Mouse (Mus musculus) cerebral cortex, adult 2 months (tissue): ENCODE results near the gene Tpd52l2.

Experiments
- WGBS: fragments of 180-500 bp; shearing (Covaris S2); methylation state at CpG from one replicate; pipeline ENCODE4 v1.1.7; 2018; 5-methylcytosine and 5-hydroxymethylcytosine counted together

Gene Tpd52l2

GRCm38 (mm10) chr2:181496831-181497547, at the start of gene Tpd52l2:
Gene Tpd52l2, plus strand, starts transcription at chr2:181497142.
- WGBS: under 1% methylated on average over 46 of the region's 46 CpGs

GRCm38 (mm10) chr2:181452181-181452580, 44.8 kb upstream of the Tpd52l2 start:
- 56% methylated on average over 4 of the region's 4 CpGs for WGBS

GRCm38 (mm10) chr2:181453274-181453673, 43.7 kb upstream of the Tpd52l2 start:
- WGBS: 57% methylated on average over 1 of the region's 1 CpGs

- WGBS: 83% methylated on average over 2 of the region's 2 CpGs
These were observed 41.0 kb upstream of the Tpd52l2 start for GRCm38 (mm10) chr2:181455899-181456298.

GRCm38 (mm10) chr2:181457831-181458230, 39.1 kb upstream of the Tpd52l2 start:
- WGBS: 4% methylated on average over 15 of the region's 15 CpGs

GRCm38 (mm10) chr2:181458411-181459152, 38.4 kb upstream of the Tpd52l2 start:
- under 1% methylated on average over 64 of the region's 72 CpGs for WGBS

- 1% methylated on average over 79 of the region's 83 CpGs for WGBS
These were observed 37.7 kb upstream of the Tpd52l2 start, which contains the start of gene Zbtb46 for GRCm38 (mm10) chr2:181459153-181459672. Gene Zbtb46, minus strand, starts transcription at chr2:181459426.

GRCm38 (mm10) chr2:181459673-181460621, 37.0 kb upstream of the Tpd52l2 start:
- 6% methylated on average over 71 of the region's 71 CpGs for WGBS

- 85% methylated on average over 1 of the region's 1 CpGs for WGBS
These were observed 35.3 kb upstream of the Tpd52l2 start for GRCm38 (mm10) chr2:181461536-181462100.

- WGBS: 82% methylated on average over 1 of the region's 1 CpGs
These were observed 34.3 kb upstream of the Tpd52l2 start for GRCm38 (mm10) chr2:181462604-181463003.

GRCm38 (mm10) chr2:181463008-181463738, 33.8 kb upstream of the Tpd52l2 start:
- 22% methylated on average over 7 of the region's 7 CpGs for WGBS

GRCm38 (mm10) chr2:181465423-181465822, 31.5 kb upstream of the Tpd52l2 start:
- WGBS: 79% methylated on average over 3 of the region's 3 CpGs

- 75% methylated on average over 2 of the region's 2 CpGs for WGBS
These were observed 26.7 kb upstream of the Tpd52l2 start for GRCm38 (mm10) chr2:181470285-181470684.

- 45% methylated on average over 5 of the region's 5 CpGs for WGBS
These were observed 25.7 kb upstream of the Tpd52l2 start for GRCm38 (mm10) chr2:181471246-181471645.

GRCm38 (mm10) chr2:181472256-181472827, 24.6 kb upstream of the Tpd52l2 start:
- WGBS: 67% methylated on average over 1 of the region's 1 CpGs

GRCm38 (mm10) chr2:181483120-181483519, 13.8 kb upstream of the Tpd52l2 start:
- WGBS: 56% methylated on average over 2 of the region's 2 CpGs

- WGBS: 47% methylated on average over 7 of the region's 7 CpGs
These were observed 13.2 kb upstream of the Tpd52l2 start for GRCm38 (mm10) chr2:181483562-181484318.

- 86% methylated on average over 6 of the region's 6 CpGs for WGBS
These were observed 12.3 kb upstream of the Tpd52l2 start for GRCm38 (mm10) chr2:181484456-181485233.

- 65% methylated on average over 1 of the region's 1 CpGs for WGBS
These were observed 11.2 kb upstream of the Tpd52l2 start for GRCm38 (mm10) chr2:181485741-181486140.
